Mouse (Mus musculus) E14TG2a.4 (cell line): ENCODE data around the gene Poc1b.
A peak's percentile ranks its signal among the peaks of the same experiment; 100 is the strongest.

Source experiments
- H3K27me3 ChIP-seq: 2 replicates; pipeline ENCODE4 v1.6.1; 2014; ENCODE audit warnings: low read length, control low read depth; ENCODE audit not compliant: insufficient read depth
- H3K36me3 ChIP-seq: 2 replicates; pipeline ENCODE4 v1.6.1; 2014; ENCODE audit warnings: low read length, control low read depth; ENCODE audit not compliant: insufficient read depth
- H3K4me1 ChIP-seq: replicated peaks from 2 replicates; pipeline ENCODE4 v1.6.1; 2014; ENCODE audit warnings: low read depth, low read length, control low read depth
- H3K4me3 ChIP-seq: replicated peaks from 2 replicates; pipeline ENCODE4 v1.5.1; 2014; ENCODE audit warnings: mild to moderate bottlenecking, low read length
- H3K9me3 ChIP-seq: 2 replicates; pipeline ENCODE4 v1.6.1; 2014; ENCODE audit warnings: low read length, control low read depth
- CTCF ChIP-seq: conservative IDR thresholded peaks from 2 replicates; pipeline ENCODE4 v1.5.1; 2014; ENCODE audit warnings: low read length
- NANOG ChIP-seq: IDR thresholded peaks from 2 replicates; pipeline ENCODE4 v1.6.1; 2014; ENCODE audit warnings: borderline replicate concordance, low read length, mixed read lengths
- POU5F1 ChIP-seq: IDR thresholded peaks from 2 replicates; pipeline ENCODE4 v1.6.1; 2014; ENCODE audit warnings: low read length, borderline replicate concordance

The Poc1b gene

DNA sequence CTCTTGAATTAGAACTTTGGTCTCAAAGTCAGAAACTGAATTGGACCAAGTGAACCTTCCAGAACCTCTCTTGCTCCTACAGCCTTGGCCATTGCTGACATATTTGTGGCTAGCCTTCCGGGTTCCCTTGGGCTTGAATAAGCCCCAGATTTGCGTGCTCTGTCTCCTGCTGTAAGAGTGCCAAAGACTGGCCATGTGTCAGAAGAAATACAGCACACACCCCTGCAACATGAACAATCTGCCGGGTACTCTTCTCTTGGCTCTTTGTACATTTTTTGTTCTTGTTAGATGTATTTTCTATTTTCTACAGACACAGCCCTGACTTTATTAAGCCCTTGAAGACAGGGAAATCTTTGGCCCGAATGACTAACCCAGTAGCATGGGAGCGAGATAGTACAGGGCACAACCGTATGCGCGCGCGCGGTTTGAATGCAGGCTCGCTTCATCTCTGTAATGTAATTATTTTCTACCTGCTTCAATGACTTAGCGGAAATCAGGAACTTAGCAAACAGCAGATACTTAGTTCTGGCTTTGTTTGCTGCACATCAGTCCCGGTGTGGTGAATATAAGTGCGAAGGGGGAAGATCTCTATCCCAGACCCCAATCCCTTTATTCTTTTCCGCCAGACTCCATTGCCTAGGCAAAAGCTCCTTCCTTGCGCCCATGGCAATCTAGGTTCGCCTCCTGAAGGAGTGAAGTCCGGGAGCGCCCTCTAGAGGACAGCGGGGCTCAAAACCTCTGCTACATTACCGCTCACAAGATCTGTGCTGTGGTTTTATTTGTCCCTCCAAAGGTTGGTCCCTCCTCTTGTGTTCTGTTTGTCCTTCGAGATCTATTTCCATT is 22.2 kb upstream of the Poc1b start:
- peaks cover 12% of the 10 kb centered on the region for H3K9me3 ChIP-seq
- no peaks in the 10 kb centered on the region for H3K4me1 ChIP-seq
- no peaks in the 10 kb centered on the region for H3K36me3 ChIP-seq
- H3K4me3 ChIP-seq, result no peak overlapping the region
- TF ChIP-seq NANOG (no peak), CTCF (peak; percentile 82)
- peaks cover 17% of the 10 kb centered on the region for H3K27me3 ChIP-seq

DNA sequence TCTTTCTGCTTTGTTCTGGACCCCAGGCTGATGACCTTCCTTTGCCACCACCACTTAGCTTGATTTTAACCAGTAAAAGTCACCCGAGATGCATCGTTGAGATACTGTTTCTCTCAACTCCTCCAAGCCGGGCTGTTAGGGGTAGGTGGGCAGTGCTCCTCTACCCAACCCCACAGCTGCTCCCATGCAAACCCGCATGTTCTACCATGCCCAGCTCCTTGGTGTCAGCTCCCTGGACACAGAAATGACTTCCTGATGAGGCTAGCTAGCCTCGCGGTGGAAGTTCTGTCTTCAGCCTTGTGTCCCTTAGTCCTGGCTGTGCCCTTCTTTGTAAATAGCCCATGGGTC is 21.6 kb upstream of the Poc1b start:
- Histone ChIP-seq H3K4me3 (no peak overlapping the region), H3K36me3 (no peaks in the 10 kb centered on the region), H3K27me3 (peaks cover 17% of the 10 kb centered on the region), H3K4me1 (no peaks in the 10 kb centered on the region), H3K9me3 (peaks cover 12% of the 10 kb centered on the region)
- TF ChIP-seq NANOG (no peak), CTCF (no peak), POU5F1 (no peak)

DNA sequence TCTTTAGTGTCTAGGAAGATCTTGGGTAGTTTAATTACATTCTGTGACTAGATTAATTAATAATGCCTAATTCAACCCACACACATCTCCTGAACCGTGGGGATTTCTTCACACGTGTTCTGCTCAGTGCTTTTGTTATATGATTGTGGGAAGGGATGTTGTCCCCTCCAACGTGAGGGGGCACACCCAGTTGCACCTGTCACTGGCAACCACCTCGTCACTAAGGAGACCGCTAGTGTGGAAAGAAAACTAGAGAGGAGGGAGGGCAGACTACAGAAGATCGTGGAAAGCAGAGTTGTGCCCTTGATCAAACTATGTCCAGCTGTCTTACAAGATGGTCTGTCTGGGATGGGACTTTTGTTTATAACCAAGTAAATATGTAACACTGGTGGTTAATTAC is 20.8 kb upstream of the Poc1b start:
- Histone ChIP-seq H3K4me3 (no peak overlapping the region), H3K4me1 (no peaks in the 10 kb centered on the region), H3K9me3 (peaks cover 12% of the 10 kb centered on the region), H3K27me3 (peaks cover 17% of the 10 kb centered on the region), H3K36me3 (no peaks in the 10 kb centered on the region)
- TF ChIP-seq NANOG (no peak), POU5F1 (no peak), CTCF (no peak)

DNA sequence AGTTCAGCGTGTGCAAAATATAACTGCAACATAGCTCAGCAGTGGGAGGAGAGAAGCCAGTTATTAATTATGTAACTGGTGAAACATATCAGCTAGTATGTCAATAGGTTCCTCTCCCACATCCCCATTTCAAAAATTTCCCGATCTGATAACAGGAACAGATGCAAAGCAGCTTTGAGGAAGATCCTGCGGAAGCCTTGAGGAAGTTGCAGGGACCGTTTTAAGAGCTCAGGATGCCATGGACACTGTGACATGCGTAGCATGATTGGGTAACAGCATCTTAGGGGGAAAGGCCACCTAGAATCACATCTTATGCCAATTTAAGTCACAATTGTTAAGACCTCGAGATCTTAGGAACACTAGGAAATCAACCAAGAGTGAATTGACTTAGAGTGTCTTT is 16.9 kb upstream of the Poc1b start:
- Histone ChIP-seq H3K9me3 (0 out of 2 replicates have a peak, but pooled peaks cover 4% of the 10 kb centered on the region), H3K4me1 (no peaks in the 10 kb centered on the region), H3K36me3 (no peaks in the 10 kb centered on the region), H3K27me3 (peaks cover 10% of the 10 kb centered on the region; the same call in 1 of the 2 replicates), H3K4me3 (no peak overlapping the region)
- TF ChIP-seq POU5F1, result no peak
- no peak for TF ChIP-seq CTCF
- no peak for TF ChIP-seq NANOG

DNA sequence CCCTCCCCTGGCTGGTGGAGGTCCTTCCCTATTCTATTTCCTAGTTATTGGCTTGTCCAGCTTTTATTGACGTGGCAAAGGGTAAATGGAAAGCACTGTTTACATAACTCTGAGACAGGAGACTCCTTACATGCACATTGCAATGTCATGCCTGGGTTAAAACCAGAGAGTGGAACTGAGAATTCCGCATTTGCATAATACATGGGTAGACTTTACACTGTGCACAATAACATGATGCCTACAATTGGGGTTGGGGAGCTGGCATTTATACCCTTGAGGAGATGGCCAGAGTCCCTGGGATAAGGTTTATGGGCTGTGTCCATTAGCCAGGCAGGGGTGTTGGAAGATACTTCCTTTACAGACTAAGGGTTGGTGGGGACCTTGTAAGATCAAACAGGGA is 13.5 kb upstream of the Poc1b start:
- no peak for TF ChIP-seq POU5F1
- TF ChIP-seq CTCF, result no peak
- no peak for TF ChIP-seq NANOG
- H3K4me1 ChIP-seq, result no peaks in the 10 kb centered on the region
- H3K27me3 ChIP-seq, result peaks cover 1% of the 10 kb centered on the region; the same call in 1 of the 2 replicates
- H3K36me3 ChIP-seq, result no peaks in the 10 kb centered on the region
- peaks cover 29% of the 10 kb centered on the region for H3K9me3 ChIP-seq
- H3K4me3 ChIP-seq, result no peak overlapping the region

DNA sequence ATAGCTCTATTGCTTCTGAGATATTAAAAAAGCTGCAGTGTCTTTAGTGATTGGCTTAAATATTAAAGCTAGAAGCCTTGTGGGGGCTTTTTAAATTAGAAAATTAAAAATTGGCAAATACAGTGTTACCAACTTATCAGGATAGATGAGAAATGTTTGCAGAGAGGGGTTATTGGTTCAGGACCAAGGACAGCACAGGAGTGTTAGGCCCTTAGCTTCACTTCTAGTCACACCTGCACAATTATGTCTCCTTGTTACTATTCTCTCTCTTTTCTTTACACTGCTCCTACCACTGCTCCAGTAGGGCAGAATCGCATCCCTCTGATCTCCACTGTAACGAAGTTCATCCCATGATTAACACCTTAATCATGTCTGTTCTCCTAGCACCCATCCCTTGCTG is 11.7 kb upstream of the Poc1b start:
- no peak overlapping the region for H3K4me3 ChIP-seq
- peaks cover 32% of the 10 kb centered on the region for H3K9me3 ChIP-seq
- H3K4me1 ChIP-seq, result no peaks in the 10 kb centered on the region
- no peaks in the 10 kb centered on the region for H3K36me3 ChIP-seq
- TF ChIP-seq NANOG (no peak), CTCF (no peak), POU5F1 (no peak)
- no peaks in the 10 kb centered on the region for H3K27me3 ChIP-seq

DNA sequence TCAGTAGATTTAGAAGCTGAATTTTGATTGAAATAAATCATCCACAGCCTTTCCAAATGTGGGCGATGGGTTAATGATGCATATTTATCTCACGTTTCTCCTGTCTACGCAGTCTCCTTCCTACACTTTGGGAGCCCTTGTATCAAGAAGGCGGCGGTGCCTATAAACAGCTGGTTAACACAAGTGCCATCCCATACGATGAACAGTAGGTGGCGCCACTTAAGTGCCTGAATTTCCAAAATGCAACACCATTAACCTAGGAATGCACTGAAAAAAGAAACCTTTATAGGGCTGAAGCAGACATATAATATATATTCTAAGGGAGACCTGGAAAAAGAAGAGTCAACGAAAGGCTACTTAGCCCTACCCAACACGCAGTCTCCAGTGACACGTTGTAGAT is 9.5 kb upstream of the Poc1b start:
- H3K27me3 ChIP-seq, result no peaks in the 10 kb centered on the region
- peaks cover 38% of the 10 kb centered on the region for H3K9me3 ChIP-seq
- no peak overlapping the region for H3K4me3 ChIP-seq
- TF ChIP-seq CTCF, result 0 out of 2 replicates have a peak, but pooled peaks have one; percentile 20
- TF ChIP-seq POU5F1, result no peak
- H3K4me1 ChIP-seq, result no peaks in the 10 kb centered on the region
- no peaks in the 10 kb centered on the region for H3K36me3 ChIP-seq

DNA sequence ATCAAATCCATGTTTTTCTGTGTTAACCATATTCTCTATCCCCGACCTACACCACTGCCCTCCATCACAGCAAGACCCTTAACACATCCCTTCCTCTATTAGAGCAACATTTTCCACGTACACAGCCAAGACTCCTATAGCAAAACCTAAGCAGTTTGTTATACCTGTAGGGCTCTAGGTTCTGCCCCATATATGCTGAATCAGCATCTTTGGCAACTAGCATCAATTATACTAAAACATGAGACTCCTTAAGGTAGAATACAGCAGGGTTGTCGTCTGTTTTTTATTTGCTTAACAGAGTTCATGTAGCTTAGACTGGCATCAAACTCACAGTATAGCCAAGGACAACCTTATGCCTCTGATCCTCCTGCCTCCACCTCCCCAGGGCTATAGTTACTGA is 1.3 kb upstream of the Poc1b start:
- TF ChIP-seq CTCF, result no peak
- TF ChIP-seq NANOG, result no peak
- TF ChIP-seq POU5F1, result no peak
- H3K4me3 ChIP-seq, result no peak overlapping the region
- H3K4me1 ChIP-seq, result peaks cover 25% of the 10 kb centered on the region
- peaks cover 16% of the 10 kb centered on the region for H3K27me3 ChIP-seq
- peaks cover 6% of the 10 kb centered on the region; the same call in 1 of the 2 replicates for H3K36me3 ChIP-seq
- peaks cover 41% of the 10 kb centered on the region for H3K9me3 ChIP-seq

DNA sequence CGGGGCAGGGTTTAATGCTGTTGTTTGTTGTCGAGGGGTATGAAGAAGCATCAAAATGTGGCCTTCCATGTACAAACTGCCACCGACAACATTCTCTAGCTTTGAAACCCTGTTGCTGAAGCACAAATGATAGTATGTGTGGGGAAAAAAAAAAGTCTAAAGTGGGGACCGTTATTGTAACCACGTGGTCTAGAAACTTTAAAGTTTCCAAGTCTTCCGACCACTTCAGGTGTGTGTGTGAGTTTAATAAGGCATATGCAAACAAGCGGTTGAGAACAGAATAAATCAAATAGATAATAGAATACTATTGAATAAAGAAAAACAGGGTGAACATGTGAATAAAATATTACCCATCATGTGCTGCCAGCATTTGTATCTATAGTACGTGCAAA is 529 bp upstream of the Poc1b start:
- Histone ChIP-seq H3K4me3 (peak overlapping the region; percentile 96), H3K9me3 (peaks cover 41% of the 10 kb centered on the region), H3K36me3 (peaks cover 13% of the 10 kb centered on the region), H3K27me3 (peaks cover 16% of the 10 kb centered on the region), H3K4me1 (peaks cover 28% of the 10 kb centered on the region)
- TF ChIP-seq NANOG (no peak), POU5F1 (no peak), CTCF (no peak)
